8 mouse cellular contexts compared by ENCODE assay signal in genomic region chr10:59978873-59979743, GRCm38 (mm10). TPM values are rescaled to one million over a fixed set of nuclear protein-coding genes. Genes with fewer than 3 reads are reported as not detected.
A peak's percentile ranks its signal among the peaks of the same experiment; 100 is the strongest.
DNase-seq lines count a peak whose midpoint lies in the region; TF ChIP-seq lines count a peak whose summit lies in the region.

No protein-coding gene starts in this region.

- no peaks in the 10 kb centered on the region for H3K27me3 ChIP-seq in embryonic facial prominence, embryonic 10.5 days (replicated peaks; ENCODE audit: low read depth, poor library complexity, severe bottlenecking)
- H3K27me3 ChIP-seq in heart, embryonic 10.5 days (ENCODE audit: insufficient read depth, poor library complexity, severe bottlenecking) = no peaks in the 10 kb centered on the region
- no peaks in the 10 kb centered on the region for H3K27me3 ChIP-seq in kidney, adult 2 months (replicated peaks; ENCODE audit: control insufficient read depth, insufficient read depth, low read length)
- no peaks in the 10 kb centered on the region for H3K27me3 ChIP-seq in small intestine, adult 2 months (ENCODE audit: control insufficient read depth, insufficient read depth, low read length)

- peak; percentile 72 for DNase-seq in left cerebral cortex, postnatal 4 days
- DNase-seq in left cerebral cortex, adult 8-10 months (ENCODE audit: low spot score in 2 of 2) = no peak
- no peak for DNase-seq in embryonic facial prominence, embryonic 10.5 days (ENCODE audit: low spot score)
- DNase-seq in heart, embryonic 10.5 days (ENCODE audit: low spot score) = no peak
- DNase-seq in kidney, adult 2 months = peak; percentile 95
- DNase-seq in lung, postnatal 10 days = peak; percentile 95
- DNase-seq in left cerebral cortex, adult 9 months (ENCODE audit: low spot score in 2 of 2) = no peak

- intact Hi-C loops in left cerebral cortex, postnatal 4 days (cut with DNase I) = no loop called here

- H3K9me3 ChIP-seq in embryonic facial prominence, embryonic 10.5 days = no peaks in the 10 kb centered on the region
- H3K9me3 ChIP-seq in heart, embryonic 10.5 days = no peaks in the 10 kb centered on the region

- WGBS in embryonic facial prominence, embryonic 10.5 days = 69% methylated on average over 11 of the region's 11 CpGs
- 47% methylated on average over 11 of the region's 11 CpGs for WGBS in heart, embryonic 10.5 days
- WGBS in kidney, adult 2 months = 22% methylated on average over 11 of the region's 11 CpGs
- WGBS in small intestine, adult 2 months = 13% methylated on average over 11 of the region's 11 CpGs

- H3K4me3 ChIP-seq in embryonic facial prominence, embryonic 10.5 days = no peak overlapping the region
- no peak overlapping the region for H3K4me3 ChIP-seq in heart, embryonic 10.5 days
- H3K4me3 ChIP-seq in kidney, adult 2 months (ENCODE audit: insufficient read depth, low read depth, low read length) = no peak overlapping the region
- no peak overlapping the region for H3K4me3 ChIP-seq in small intestine, adult 2 months (ENCODE audit: low read depth, low read length)

- H3K27ac ChIP-seq in embryonic facial prominence, embryonic 10.5 days (replicated peaks) = peak overlapping the region; percentile 42
- peak overlapping the region; percentile 60; the same call in 1 of the 2 replicates for H3K27ac ChIP-seq in heart, embryonic 10.5 days
- H3K27ac ChIP-seq in kidney, adult 2 months (ENCODE audit: insufficient read depth, low read depth, low read length) = peak overlapping the region; percentile 80
- peak overlapping the region; percentile 89 for H3K27ac ChIP-seq in small intestine, adult 2 months (ENCODE audit: insufficient read depth, low read depth, low read length)

- peaks cover 5% of the 10 kb centered on the region for H3K36me3 ChIP-seq in embryonic facial prominence, embryonic 10.5 days (replicated peaks)
- H3K36me3 ChIP-seq in heart, embryonic 10.5 days = no peaks in the 10 kb centered on the region
- H3K36me3 ChIP-seq in kidney, adult 2 months (ENCODE audit: control insufficient read depth, insufficient read depth, low read length) = no peaks in the 10 kb centered on the region
- H3K36me3 ChIP-seq in small intestine, adult 2 months (ENCODE audit: control insufficient read depth, insufficient read depth, low read length) = no peaks in the 10 kb centered on the region

- no peak for TF ChIP-seq CTCF in kidney, adult 2 months (conservative IDR thresholded peaks at IDR 0.05; ENCODE audit: insufficient read depth, insufficient read length, low read depth, low read length)
- no peak; the same call in 1 of the 2 replicates for TF ChIP-seq CTCF in small intestine, adult 2 months (IDR thresholded peaks at IDR 0.05; ENCODE audit: extremely low read depth, insufficient read length, insufficient replicate concordance, low read depth, low read length)

- no peak for TF ChIP-seq POLR2A in kidney, adult 2 months (IDR thresholded peaks at IDR 0.05; ENCODE audit: low read depth, low read length)
- TF ChIP-seq POLR2A in small intestine, adult 2 months (IDR thresholded peaks at IDR 0.05; ENCODE audit: low read depth, low read length) = no peak

- H3K4me1 ChIP-seq in embryonic facial prominence, embryonic 10.5 days = peaks cover 43% of the 10 kb centered on the region
- peaks cover 64% of the 10 kb centered on the region for H3K4me1 ChIP-seq in heart, embryonic 10.5 days
- peaks cover 39% of the 10 kb centered on the region for H3K4me1 ChIP-seq in kidney, adult 2 months (ENCODE audit: control insufficient read depth, insufficient read depth, low read length)
- H3K4me1 ChIP-seq in small intestine, adult 2 months (ENCODE audit: control insufficient read depth, insufficient read depth, insufficient read length, low read length) = peaks cover 33% of the 10 kb centered on the region

RNA-seq across cellular contexts. Expression of gene Ascc1, which starts 23.5 kb away (rescaled TPM):
- 10 to 100 TPM; 25.8 to 27.1 TPM for total RNA-seq in left cerebral cortex, postnatal 4 days (2021)
- 10 to 100 TPM; 16.5 to 20.1 (median 17.6) TPM for total RNA-seq in left cerebral cortex, adult 8-10 months (2022)
- polyA plus RNA-seq in embryonic facial prominence, embryonic 10.5 days (2016; fragmentation: Nextera tagmentation; extraction: Ambion mirVana) = 35.8 and 41.8 TPM in 2 replicates
- 33.0 and 36.2 TPM in 2 replicates for polyA plus RNA-seq in heart, embryonic 10.5 days (2016; fragmentation: Nextera tagmentation; extraction: Ambion mirVana)
- polyA plus RNA-seq in kidney, adult 2 months (2012; rRNA removed) = 106 and 132 TPM in 2 replicates
- polyA plus RNA-seq in small intestine, adult 2 months (2012; rRNA removed) = 5.8 and 14.2 TPM in 2 replicates

RNA-seq across cellular contexts. Expression of gene Anapc16, which starts 23.8 kb away (rescaled TPM):
- 10 to 100 TPM; 60.2 to 60.8 TPM for total RNA-seq in left cerebral cortex, postnatal 4 days (2021)
- total RNA-seq in left cerebral cortex, adult 8-10 months (2022) = 10 to 100 TPM; 58.0 to 60.8 (median 60.2) TPM
- polyA plus RNA-seq in embryonic facial prominence, embryonic 10.5 days (2016; fragmentation: Nextera tagmentation; extraction: Ambion mirVana) = 104 and 109 TPM in 2 replicates
- 93.3 and 94.6 TPM in 2 replicates for polyA plus RNA-seq in heart, embryonic 10.5 days (2016; fragmentation: Nextera tagmentation; extraction: Ambion mirVana)
- 84.8 and 100 TPM in 2 replicates for polyA plus RNA-seq in kidney, adult 2 months (2012; rRNA removed)
- 33.0 and 51.4 TPM in 2 replicates for polyA plus RNA-seq in small intestine, adult 2 months (2012; rRNA removed)

RNA-seq across cellular contexts. Expression of gene Ddit4, which starts 27.5 kb away (rescaled TPM):
- 10 to 100 TPM; 50.6 to 52.2 TPM for total RNA-seq in left cerebral cortex, postnatal 4 days (2021)
- 10 to 100 TPM; 35.6 to 58.9 (median 44.0) TPM for total RNA-seq in left cerebral cortex, adult 8-10 months (2022)
- 35.9 and 42.0 TPM in 2 replicates for polyA plus RNA-seq in embryonic facial prominence, embryonic 10.5 days (2016; fragmentation: Nextera tagmentation; extraction: Ambion mirVana)
- 17.6 and 32.8 TPM in 2 replicates for polyA plus RNA-seq in heart, embryonic 10.5 days (2016; fragmentation: Nextera tagmentation; extraction: Ambion mirVana)
- 21.1 and 21.6 TPM in 2 replicates for polyA plus RNA-seq in kidney, adult 2 months (2012; rRNA removed)
- 21.5 and 35.0 TPM in 2 replicates for polyA plus RNA-seq in small intestine, adult 2 months (2012; rRNA removed)

Comparison
In these comparisons a context has a peak if more than half of its experiments do, and no peak if none do; other contexts are left out.
1. DNase-seq: peak in left cerebral cortex, postnatal 4 days (single experiment), kidney, adult 2 months (single experiment) and lung, postnatal 10 days (single experiment); none in left cerebral cortex, adult 8-10 months (0 of 2), embryonic facial prominence, embryonic 10.5 days (single experiment), heart, embryonic 10.5 days (single experiment) and left cerebral cortex, adult 9 months (0 of 2).
2. Peak in every context shown above with its lines, with median percentiles within 50 percentile points of each other: H3K27ac ChIP-seq.